Mouse (Mus musculus) kidney, postnatal 0 days (tissue): ENCODE measurements around the gene Ddc. TPM values are rescaled to one million over a fixed set of nuclear protein-coding genes. Genes with fewer than 3 reads are reported as not detected.

ENCODE experiments used
- ATAC-seq: fragments of 200-750 bp; cut with Nextera tagmentation; replicated peaks from 2 replicates; pipeline ENCODE4 v1.8.0; 2017; ENCODE audit warnings: low read depth, moderate number of reproducible peaks, moderate TSS enrichment, moderate library complexity; ENCODE audit not compliant: low FRiP score
- DNase-seq: peaks from one replicate; pipeline ENCODE4 v3.0.0-alpha.2; 2016; ENCODE audit warnings: low spot score
- H3K27ac ChIP-seq: fragments of 300-500 bp; sonication (generic); 2 replicates; pipeline ENCODE4 v1.5.1; 2014; ENCODE audit warnings: mild to moderate bottlenecking
- H3K27me3 ChIP-seq: fragments of 300-500 bp; sonication (generic); 2 replicates; pipeline ENCODE4 v1.6.1; 2014; ENCODE audit warnings: low read length, mixed read lengths; ENCODE audit not compliant: insufficient read depth
- H3K36me3 ChIP-seq: fragments of 300-500 bp; sonication (generic); 2 replicates; pipeline ENCODE4 v1.6.1; 2014; ENCODE audit warnings: low read length, mixed read lengths; ENCODE audit not compliant: insufficient read depth
- H3K4me1 ChIP-seq: fragments of 300-500 bp; sonication (generic); replicated peaks from 2 replicates; pipeline ENCODE4 v1.6.1; 2014; ENCODE audit warnings: antibody characterized with exemption, low read length, mixed read lengths; ENCODE audit not compliant: insufficient read depth
- H3K4me2 ChIP-seq: fragments of 300-500 bp; sonication (generic); 2 replicates; pipeline ENCODE4 v1.6.1; 2014; ENCODE audit warnings: mild to moderate bottlenecking, low read length, moderate library complexity, mixed read lengths
- H3K4me3 ChIP-seq: fragments of 300-500 bp; sonication (generic); replicated peaks from 2 replicates; pipeline ENCODE4 v1.5.1; 2014; ENCODE audit warnings: low read depth, low read length
- H3K9ac ChIP-seq: fragments of 300-500 bp; sonication (generic); 2 replicates; pipeline ENCODE4 v1.6.1; 2014; ENCODE audit warnings: low read depth, low read length
- H3K9me3 ChIP-seq: fragments of 300-500 bp; sonication (generic); replicated peaks from 2 replicates; pipeline ENCODE4 v1.6.1; 2016; ENCODE audit warnings: low read length, inconsistent platforms, mixed read lengths
- CTCF ChIP-seq: IDR thresholded peaks from 2 replicates; pipeline ENCODE4 v1.5.1; 2016; ENCODE audit warnings: antibody characterized with exemption, low read depth, mild to moderate bottlenecking, moderate library complexity
- WGBS: fragments of 180-500 bp; shearing (Covaris S2); extraction: QIAGEN DNeasy Blood & Tissue Kit; methylation state at CpG from one replicate; pipeline ENCODE4 v1.1.7; 2014; 5-methylcytosine and 5-hydroxymethylcytosine counted together
- polyA plus RNA-seq: library from polyadenylated mRNA; unstranded; fragments of >200 nt; fragmentation: Nextera tagmentation; extraction: Ambion mirVana; gene quantifications from 2 replicates; pipeline ENCODE4 v1.2.1, GENCODE M21; 2015

Ddc gene
- polyA plus RNA-seq, 1 experiment from 2014 or later: 17.4 TPM

DNA sequence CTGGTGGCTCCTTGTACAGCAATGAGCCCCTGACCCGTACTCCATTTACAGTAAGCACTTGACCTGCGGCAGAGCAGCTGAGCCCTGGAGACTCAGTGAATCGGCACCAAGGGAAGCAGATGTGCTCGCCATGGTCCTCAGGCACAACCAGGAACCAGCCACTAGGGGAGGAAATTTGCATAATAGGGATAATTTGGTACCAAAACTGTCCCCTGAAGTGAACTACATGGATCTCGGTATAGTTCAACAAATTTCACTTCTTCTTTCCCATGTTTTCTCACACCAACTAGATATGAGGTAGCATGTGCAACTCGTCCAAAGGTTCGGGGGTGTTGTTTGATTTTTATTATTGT, 121.1 kb downstream of the Ddc start:
- H3K4me2 ChIP-seq: no peak overlapping the region
- H3K9me3 ChIP-seq: no peaks in the 10 kb centered on the region
- 85% methylated on average over 7 of the region's 7 CpGs for WGBS
- no peaks in the 10 kb centered on the region for H3K36me3 ChIP-seq
- no peaks in the 10 kb centered on the region for H3K27me3 ChIP-seq
- H3K9ac ChIP-seq: no peak overlapping the region
- no peak for ATAC-seq
- no peak for TF ChIP-seq CTCF
- no peaks in the 10 kb centered on the region for H3K4me1 ChIP-seq
- no peak overlapping the region for H3K27ac ChIP-seq
- no peak overlapping the region for H3K4me3 ChIP-seq
- no peak for DNase-seq

DNA sequence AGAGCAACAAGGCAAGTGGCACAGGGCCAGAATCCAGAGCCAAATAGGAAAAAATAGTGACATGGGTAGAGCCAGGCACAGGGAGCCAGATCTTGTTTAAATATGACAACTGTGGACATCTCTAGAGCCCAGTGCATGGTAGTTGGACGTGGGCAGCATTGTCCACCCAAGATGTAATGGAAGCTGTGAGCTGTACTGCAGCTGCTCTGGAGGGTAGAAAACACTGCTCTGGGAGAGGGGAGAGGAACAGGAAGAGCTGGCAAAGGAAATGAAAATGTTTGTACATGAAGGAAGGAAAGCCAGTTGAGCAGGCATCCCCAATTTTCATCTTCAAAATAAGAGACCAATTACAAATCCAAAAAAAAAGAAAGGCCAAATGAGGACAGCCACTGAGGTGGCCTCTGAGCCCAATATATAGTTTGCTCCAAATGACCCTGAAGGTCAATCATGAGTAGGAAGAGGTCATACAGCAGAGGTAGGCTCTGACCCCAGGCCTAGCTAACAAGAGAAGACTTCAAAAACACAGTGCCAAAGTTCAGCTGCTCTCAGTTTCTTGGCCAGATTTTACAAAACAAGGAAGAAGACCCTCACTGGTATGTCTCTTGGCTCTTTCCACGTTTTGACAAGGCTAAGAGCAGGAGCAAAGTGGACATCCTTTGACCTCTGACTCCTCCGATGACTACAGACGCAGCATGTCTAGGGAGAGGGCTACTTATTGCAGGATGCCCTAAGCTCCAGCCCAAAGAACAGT, 121.7 kb downstream of the Ddc start:
- no peak overlapping the region for H3K9ac ChIP-seq
- H3K9me3 ChIP-seq: no peaks in the 10 kb centered on the region
- ATAC-seq (no peak), DNase-seq (no peak)
- no peak overlapping the region for H3K27ac ChIP-seq
- H3K4me1 ChIP-seq: no peaks in the 10 kb centered on the region
- no peak for TF ChIP-seq CTCF
- no peak overlapping the region for H3K4me2 ChIP-seq
- H3K4me3 ChIP-seq: no peak overlapping the region
- H3K36me3 ChIP-seq: no peaks in the 10 kb centered on the region
- no peaks in the 10 kb centered on the region for H3K27me3 ChIP-seq
- 66% methylated on average over 4 of the region's 4 CpGs for WGBS

- TF ChIP-seq CTCF: no peak
- no peak for ATAC-seq
These were observed 123.1 kb downstream of the Ddc start for GRCm38 (mm10) chr11:11774893-11775292.

GRCm38 (mm10) chr11:11774384-11774783, 123.6 kb downstream of the Ddc start:
- Histone ChIP-seq H3K27me3 (no peaks in the 10 kb centered on the region), H3K4me1 (no peaks in the 10 kb centered on the region), H3K4me3 (no peak overlapping the region), H3K4me2 (no peak overlapping the region), H3K27ac (no peak overlapping the region), H3K36me3 (no peaks in the 10 kb centered on the region), H3K9me3 (no peaks in the 10 kb centered on the region), H3K9ac (no peak overlapping the region)
- ATAC-seq (no peak), DNase-seq (no peak)
- 96% methylated on average over 4 of the region's 4 CpGs for WGBS
- TF ChIP-seq CTCF: no peak

More at GRCm38 (mm10) chr11:11774893-11775292, 123.1 kb downstream of the Ddc start:
- WGBS: 88% methylated on average over 5 of the region's 5 CpGs
- no peaks in the 10 kb centered on the region for H3K9me3 ChIP-seq
- H3K4me2 ChIP-seq: no peak overlapping the region
- no peaks in the 10 kb centered on the region for H3K27me3 ChIP-seq
- no peaks in the 10 kb centered on the region for H3K4me1 ChIP-seq
- H3K4me3 ChIP-seq: no peak overlapping the region
- no peak overlapping the region for H3K27ac ChIP-seq
- H3K36me3 ChIP-seq: no peaks in the 10 kb centered on the region
- no peak overlapping the region for H3K9ac ChIP-seq
- no peak for DNase-seq

DNA sequence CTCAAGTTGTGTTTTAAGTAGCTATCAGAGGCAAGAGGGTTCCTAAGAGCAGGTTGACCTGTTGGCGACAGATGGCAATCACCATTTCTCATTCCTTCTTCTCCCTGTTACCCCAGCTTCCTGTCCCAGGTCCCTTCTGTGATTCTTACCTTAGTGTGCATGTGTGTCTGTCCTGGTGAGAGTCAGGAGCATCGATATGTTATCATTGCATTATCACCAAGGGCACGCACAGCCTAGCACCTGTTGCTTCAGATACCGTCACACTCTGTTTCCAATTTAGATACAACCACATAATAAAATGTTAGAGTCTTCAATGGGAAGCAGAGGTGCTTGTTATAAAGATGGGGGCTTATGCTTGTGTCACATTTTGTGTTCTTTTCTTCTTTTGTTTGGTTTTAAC, 125.7 kb downstream of the Ddc start:
- no peak overlapping the region for H3K4me3 ChIP-seq
- H3K9ac ChIP-seq: no peak overlapping the region
- H3K4me2 ChIP-seq: no peak overlapping the region
- WGBS: 92% methylated on average over 4 of the region's 4 CpGs
- no peaks in the 10 kb centered on the region for H3K9me3 ChIP-seq
- no peak for TF ChIP-seq CTCF
- DNase-seq (no peak), ATAC-seq (no peak)
- H3K27ac ChIP-seq: no peak overlapping the region
- H3K4me1 ChIP-seq: no peaks in the 10 kb centered on the region
- H3K36me3 ChIP-seq: no peaks in the 10 kb centered on the region
- H3K27me3 ChIP-seq: no peaks in the 10 kb centered on the region

GRCm38 (mm10) chr11:11770691-11771090, 127.3 kb downstream of the Ddc start:
- TF ChIP-seq CTCF: no peak
- WGBS: 82% methylated on average over 3 of the region's 3 CpGs

GRCm38 (mm10) chr11:11769281-11769680, 128.7 kb downstream of the Ddc start:
- Histone ChIP-seq H3K27ac (no peak overlapping the region), H3K4me3 (no peak overlapping the region), H3K9me3 (no peaks in the 10 kb centered on the region), H3K36me3 (no peaks in the 10 kb centered on the region), H3K4me2 (no peak overlapping the region), H3K4me1 (no peaks in the 10 kb centered on the region), H3K27me3 (no peaks in the 10 kb centered on the region), H3K9ac (no peak overlapping the region)
- no peak for TF ChIP-seq CTCF
- DNase-seq (no peak), ATAC-seq (no peak)
- 91% methylated on average over 20 of the region's 20 CpGs for WGBS

More at GRCm38 (mm10) chr11:11770691-11771090, 127.3 kb downstream of the Ddc start:
- H3K27ac ChIP-seq: no peak overlapping the region
- no peak overlapping the region for H3K4me3 ChIP-seq
- H3K9ac ChIP-seq: no peak overlapping the region
- H3K9me3 ChIP-seq: no peaks in the 10 kb centered on the region
- no peaks in the 10 kb centered on the region for H3K27me3 ChIP-seq
- no peaks in the 10 kb centered on the region for H3K36me3 ChIP-seq
- H3K4me2 ChIP-seq: no peak overlapping the region
- no peak for DNase-seq
- ATAC-seq: no peak
- no peaks in the 10 kb centered on the region for H3K4me1 ChIP-seq
